Mouse (Mus musculus) frontal cortex, adult (tissue): ENCODE results near the gene Upk2.
"Not testable (repeated sequence)": the region's sequence is repeated elsewhere in the genome, so short reads cannot be mapped to it uniquely, and the experiment has no call there.

Experiments used
- ATAC-seq: cut with Nextera tagmentation; 2 replicates; pipeline ENCODE4 v1.9.2; 2017; ENCODE audit warnings: mild to moderate bottlenecking, moderate library complexity, mixed read lengths; ENCODE audit not compliant: low TSS enrichment

The Upk2 gene

GRCm38 (mm10) chr9:44468800-44469199, 14.0 kb upstream of the Upk2 start:
- no peak; the same call in 1 of the 2 replicates for ATAC-seq

- no peak for ATAC-seq
Measured at GRCm38 (mm10) chr9:44468224-44468623, 13.4 kb upstream of the Upk2 start.

GRCm38 (mm10) chr9:44461950-44462349, 7.2 kb upstream of the Upk2 start:
- ATAC-seq = no peak

GRCm38 (mm10) chr9:44457035-44457742, 2.4 kb upstream of the Upk2 start:
- peak; percentile 98 for ATAC-seq

- peak; percentile 56; the same call in 1 of the 2 replicates for ATAC-seq
Measured at GRCm38 (mm10) chr9:44454132-44454890, 465 bp downstream of the Upk2 start.

- ATAC-seq = no peak
Measured at GRCm38 (mm10) chr9:44450387-44450786, 4.4 kb downstream of the Upk2 start.

GRCm38 (mm10) chr9:44444402-44445025, 10.3 kb downstream of the Upk2 start:
- not testable (repeated sequence) for ATAC-seq

- no peak for ATAC-seq
Measured at GRCm38 (mm10) chr9:44440961-44441360, 13.8 kb downstream of the Upk2 start, which contains the start of gene Foxr1. TSS of gene Foxr1 (minus strand) at chr9:44441136.

- no peak for ATAC-seq
Measured at GRCm38 (mm10) chr9:44435747-44436146, 19.0 kb downstream of the Upk2 start.

- ATAC-seq = no peak
Measured at GRCm38 (mm10) chr9:44432577-44433185, 22.1 kb downstream of the Upk2 start.

GRCm38 (mm10) chr9:44423576-44423975, 31.2 kb downstream of the Upk2 start:
- no peak for ATAC-seq

GRCm38 (mm10) chr9:44420280-44420898, 34.4 kb downstream of the Upk2 start:
- no peak for ATAC-seq

- ATAC-seq = not testable (repeated sequence)
Measured at GRCm38 (mm10) chr9:44419730-44420129, 35.0 kb downstream of the Upk2 start.

GRCm38 (mm10) chr9:44418519-44419385, 36.0 kb downstream of the Upk2 start, which contains the start of gene Ccdc84:
TSS of gene Ccdc84 (minus strand) at chr9:44418569.
- no peak for ATAC-seq

- peak; percentile 81 for ATAC-seq
Measured at GRCm38 (mm10) chr9:44417892-44418363, 36.8 kb downstream of the Upk2 start.

- ATAC-seq = no peak
Measured at GRCm38 (mm10) chr9:44417156-44417891, 37.5 kb downstream of the Upk2 start.

GRCm38 (mm10) chr9:44412781-44413180, 42.0 kb downstream of the Upk2 start:
- no peak for ATAC-seq

- ATAC-seq = no peak
Measured at GRCm38 (mm10) chr9:44412306-44412705, 42.5 kb downstream of the Upk2 start.

GRCm38 (mm10) chr9:44411601-44412130, 43.1 kb downstream of the Upk2 start:
- ATAC-seq = no peak
